In the genomic region with DNA sequence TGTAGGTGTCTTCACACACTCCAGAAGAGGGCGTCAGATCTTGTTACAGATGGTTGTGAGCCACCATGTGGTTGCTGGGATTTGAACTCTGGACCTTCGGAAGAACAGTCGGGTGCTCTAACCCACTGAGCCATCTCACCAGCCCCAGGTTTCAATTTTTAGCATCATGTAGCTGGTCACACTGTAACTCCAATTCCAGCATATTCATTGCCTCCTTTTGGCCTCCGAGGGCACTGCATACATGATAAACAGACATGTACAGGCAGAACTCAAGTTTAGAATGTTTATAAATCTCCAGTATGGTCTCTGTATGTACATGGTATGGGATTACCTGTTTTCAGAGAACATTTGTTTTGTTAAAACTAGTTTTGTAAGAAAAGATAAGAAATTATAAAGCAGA, we compare ENCODE assay signal across 8 mouse cellular contexts. TPM values are rescaled to one million over a fixed set of nuclear protein-coding genes. Genes with fewer than 3 reads are reported as not detected.
A peak's percentile ranks its signal among the peaks of the same experiment; 100 is the strongest.
DNase-seq lines count a peak whose midpoint lies in the region; ATAC-seq and TF ChIP-seq lines count a peak whose summit lies in the region.
"Not testable (repeated sequence)": the region's sequence is repeated elsewhere in the genome, so short reads cannot be mapped to it uniquely, and the experiment has no call there.

No protein-coding gene starts in this region.

- ATAC-seq in forebrain, postnatal 0 days; heart, embryonic 16.5 days (replicated peaks; ENCODE audit: extremely low read depth, insufficient read depth, low FRiP score); midbrain, postnatal 0 days (ENCODE audit: low FRiP score): not testable (repeated sequence)

- H3K4me2 ChIP-seq in forebrain, postnatal 0 days (ENCODE audit: low read depth) = 0 out of 2 replicates have a peak overlapping the region, but pooled peaks have one; percentile 15
- H3K4me2 ChIP-seq in heart, embryonic 16.5 days (ENCODE audit: low read depth, low read length) = peak overlapping the region; percentile 36
- not testable (repeated sequence) for H3K4me2 ChIP-seq in midbrain, postnatal 0 days (ENCODE audit: low read depth, low read length, poor library complexity, severe bottlenecking)

- H3K4me1 ChIP-seq in forebrain, postnatal 0 days (ENCODE audit: insufficient read depth); midbrain, postnatal 0 days (ENCODE audit: insufficient read depth, low read length): not testable (repeated sequence)
- peaks cover 23% of the 10 kb centered on the region for H3K4me1 ChIP-seq in heart, embryonic 16.5 days (ENCODE audit: control insufficient read depth, insufficient read depth, low read length)
- peaks cover 22% of the 10 kb centered on the region; the same call in 1 of the 2 replicates for H3K4me1 ChIP-seq in kidney, adult 2 months (ENCODE audit: control insufficient read depth, insufficient read depth, low read length)

- peak; percentile 20 to 38 for DNase-seq in B cell, adult 2 months
- peak; percentile 13 for DNase-seq in T-cell, adult 2 months (ENCODE audit: low spot score)
- DNase-seq in forebrain, postnatal 0 days; kidney, adult 2 months; left cerebral cortex, adult 2 months (ENCODE audit: extremely low spot score in 1 of 2, low spot score in 2 of 2); midbrain, postnatal 0 days (ENCODE audit: low spot score): not testable (repeated sequence)
- DNase-seq in thymus, postnatal 4 days = peak; percentile 35

- peaks cover 28% of the 10 kb centered on the region for H3K36me3 ChIP-seq in forebrain, postnatal 0 days (ENCODE audit: insufficient read depth)
- H3K36me3 ChIP-seq in heart, embryonic 16.5 days (ENCODE audit: control insufficient read depth, insufficient read depth) = peaks cover 32% of the 10 kb centered on the region
- H3K36me3 ChIP-seq in kidney, adult 2 months (ENCODE audit: control insufficient read depth, insufficient read depth, low read length) = peaks cover 27% of the 10 kb centered on the region
- H3K36me3 ChIP-seq in midbrain, postnatal 0 days (ENCODE audit: insufficient read depth, low read length) = peaks cover 16% of the 10 kb centered on the region

- peak; percentile 46 for TF ChIP-seq CTCF in forebrain, postnatal 0 days (IDR thresholded peaks at IDR 0.05; ENCODE audit: low read depth)
- TF ChIP-seq CTCF in kidney, adult 2 months (conservative IDR thresholded peaks at IDR 0.05; ENCODE audit: insufficient read depth, insufficient read length, low read depth, low read length) = 0 out of 2 replicates have a peak, but pooled peaks have one; percentile 11
- TF ChIP-seq CTCF in left cerebral cortex, adult 2 months (IDR thresholded peaks at IDR 0.05) = peak; percentile 18; the same call in 1 of the 2 replicates
- peak; percentile 46 for TF ChIP-seq CTCF in midbrain, postnatal 0 days (IDR thresholded peaks at IDR 0.05)

- not testable (repeated sequence) for TF ChIP-seq POLR2A in kidney, adult 2 months (IDR thresholded peaks at IDR 0.05; ENCODE audit: low read depth, low read length)

- 69% methylated on average over 4 of the region's 4 CpGs for WGBS in forebrain, postnatal 0 days
- WGBS in heart, embryonic 16.5 days = 62% methylated on average over 4 of the region's 4 CpGs
- 32% methylated on average over 4 of the region's 4 CpGs for WGBS in kidney, adult 2 months
- WGBS in midbrain, postnatal 0 days = 81% methylated on average over 4 of the region's 4 CpGs

- H3K27me3 ChIP-seq in forebrain, postnatal 0 days (ENCODE audit: insufficient read depth, low read length); heart, embryonic 16.5 days (ENCODE audit: control insufficient read depth, insufficient read depth, low read length); kidney, adult 2 months (replicated peaks; ENCODE audit: control insufficient read depth, insufficient read depth, low read length); midbrain, postnatal 0 days (ENCODE audit: insufficient read depth, low read length): not testable (repeated sequence)

- not testable (repeated sequence) for H3K9me3 ChIP-seq in forebrain, postnatal 0 days (ENCODE audit: low read length); heart, embryonic 16.5 days (replicated peaks; ENCODE audit: control insufficient read depth, low read length); midbrain, postnatal 0 days (ENCODE audit: low read length)

- H3K27ac ChIP-seq in forebrain, postnatal 0 days (ENCODE audit: low read depth, low read length); heart, embryonic 16.5 days (ENCODE audit: low read length); left cerebral cortex, adult 2 months; midbrain, postnatal 0 days (ENCODE audit: low read depth, low read length): not testable (repeated sequence)
- H3K27ac ChIP-seq in kidney, adult 2 months (ENCODE audit: insufficient read depth, low read depth, low read length) = peak overlapping the region; percentile 41; the same call in 1 of the 2 replicates

- not testable (repeated sequence) for H3K4me3 ChIP-seq in forebrain, postnatal 0 days (ENCODE audit: low read depth, low read length); left cerebral cortex, adult 2 months; midbrain, postnatal 0 days (ENCODE audit: low read depth, low read length)
- H3K4me3 ChIP-seq in heart, embryonic 16.5 days (ENCODE audit: low read length) = peak overlapping the region; percentile 17; the same call in 1 of the 2 replicates
- peak overlapping the region; percentile 23 for H3K4me3 ChIP-seq in kidney, adult 2 months (ENCODE audit: insufficient read depth, low read depth, low read length)

- intact Hi-C loops in left cerebral cortex, adult 2 months (cut with DNase I) = loop anchor here (5.0 kb wide), 1 partner anchor 311 kb away; no protein-coding TSS in a partner anchor

- not testable (repeated sequence) for H3K9ac ChIP-seq in forebrain, postnatal 0 days; heart, embryonic 16.5 days (ENCODE audit: low read length); midbrain, postnatal 0 days (replicated peaks; ENCODE audit: low read length, poor library complexity, severe bottlenecking)

RNA-seq across cellular contexts. Expression of a gene that starts 4.0 kb away (rescaled TPM):
- total RNA-seq in forebrain, postnatal 0 days (2014; rRNA removed) = 246 and 251 TPM in 2 replicates
- polyA plus RNA-seq in forebrain, postnatal 0 days (2015; fragmentation: Nextera tagmentation; extraction: Ambion mirVana) = 217 and 240 TPM in 2 replicates
- 360 and 367 TPM in 2 replicates for polyA plus RNA-seq in heart, embryonic 16.5 days (2015; fragmentation: Nextera tagmentation; extraction: Ambion mirVana)
- polyA plus RNA-seq in kidney, adult 2 months (2012; rRNA removed) = 137 and 155 TPM in 2 replicates
- total RNA-seq in left cerebral cortex, adult 2 months (2021) = 100 to 1,000 TPM; 126 to 131 TPM
- 164 and 176 TPM in 2 replicates for total RNA-seq in midbrain, postnatal 0 days (2014; rRNA removed)
- 167 and 169 TPM in 2 replicates for polyA plus RNA-seq in midbrain, postnatal 0 days (2015; fragmentation: Nextera tagmentation; extraction: Ambion mirVana)
